Mouse (Mus musculus): ENCODE data around the gene Vps39. TPM values are rescaled to one million over a fixed set of nuclear protein-coding genes. Genes with fewer than 3 reads are reported as not detected.

The Vps39 gene
- total and polyA plus RNA-seq, 3 experiments: 14.9 to 27.2 (median 25.9) TPM

DNA sequence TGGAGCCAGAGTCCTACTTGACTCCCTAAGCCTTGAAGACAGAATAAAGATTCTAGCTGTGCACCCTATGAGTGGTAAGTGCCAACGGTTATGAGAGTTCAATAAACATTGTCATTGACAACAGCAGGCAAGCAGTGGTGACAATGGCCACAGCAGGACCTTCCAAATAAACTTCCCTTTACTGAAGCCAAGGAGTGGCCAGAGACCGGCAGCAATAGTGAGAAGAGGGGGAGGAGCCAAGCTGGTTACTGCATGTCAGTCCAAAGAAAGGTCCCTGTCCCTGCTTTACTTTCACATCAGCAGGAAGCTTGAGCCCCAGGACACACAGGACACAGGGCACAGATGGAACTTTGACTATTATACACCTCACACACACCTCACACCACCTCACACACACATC is 56.8 kb downstream of the Vps39 start:
- Histone ChIP-seq H3K36me3 (ENCODE audit: control insufficient read depth, insufficient read depth, low read length) (no peaks in the 10 kb centered on the region), H3K9ac (ENCODE audit: low read depth, low read length) (no peak overlapping the region), H3K27me3 (ENCODE audit: control insufficient read depth, insufficient read depth, low read length) (no peaks in the 10 kb centered on the region), H3K27ac (no peak overlapping the region), H3K79me2 (replicated peaks; ENCODE audit: control insufficient read depth, insufficient read depth, low read length) (no peaks in the 10 kb centered on the region), H3K4me3 (no peak overlapping the region), H3K4me1 (ENCODE audit: control insufficient read depth, insufficient read depth, low read length) (no peaks in the 10 kb centered on the region)
- WGBS: 18% methylated on average over 2 of the region's 2 CpGs
- TF ChIP-seq EP300 (IDR thresholded peaks at IDR 0.05; ENCODE audit: insufficient read depth, low read depth, low read length): no peak
- no peak for TF ChIP-seq POLR2A (IDR thresholded peaks at IDR 0.05; ENCODE audit: insufficient read depth, low read depth, low read length)
- TF ChIP-seq CTCF (IDR thresholded peaks at IDR 0.05): no peak
- no peak for DNase-seq
- intact Hi-C loops (cut with DNase I): no loop called here

DNA sequence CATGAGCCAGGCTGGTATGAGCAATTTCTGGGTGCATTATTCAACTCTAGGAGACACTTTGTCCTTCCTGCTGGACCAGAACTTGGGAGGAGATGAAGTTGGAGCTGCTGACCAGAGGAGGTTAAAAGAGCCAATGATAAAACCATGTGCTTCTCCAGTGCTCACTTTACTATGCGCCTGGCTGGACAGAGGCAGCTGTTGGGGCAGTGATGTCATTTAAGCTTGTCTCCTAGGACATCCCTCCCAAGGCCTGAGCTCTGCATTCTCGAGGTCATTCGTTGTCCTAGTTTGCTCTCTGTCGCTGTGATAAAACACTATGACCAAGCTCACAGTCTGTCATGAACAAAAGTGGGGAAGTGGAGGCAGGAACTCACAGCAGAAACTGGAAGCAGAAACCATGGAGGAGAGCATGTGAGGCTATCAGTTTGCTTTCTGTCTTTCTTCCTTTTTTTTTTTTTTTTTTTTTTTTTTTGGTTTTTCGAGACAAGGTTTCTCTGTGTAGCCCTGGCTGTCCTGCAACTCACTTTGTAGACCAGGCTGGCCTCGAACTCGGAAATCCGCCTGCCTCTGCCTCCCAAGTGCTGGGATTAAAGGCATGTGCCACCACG is 61.4 kb downstream of the Vps39 start:
- H3K27ac ChIP-seq: no peak overlapping the region
- DNase-seq: no peak
- H3K4me1 ChIP-seq (ENCODE audit: control insufficient read depth, insufficient read depth, low read length): no peaks in the 10 kb centered on the region
- H3K36me3 ChIP-seq (ENCODE audit: control insufficient read depth, insufficient read depth, low read length): no peaks in the 10 kb centered on the region
- H3K27me3 ChIP-seq (ENCODE audit: control insufficient read depth, insufficient read depth, low read length): no peaks in the 10 kb centered on the region
- TF ChIP-seq POLR2A (IDR thresholded peaks at IDR 0.05; ENCODE audit: insufficient read depth, low read depth, low read length) (no peak), CTCF (IDR thresholded peaks at IDR 0.05) (no peak), EP300 (IDR thresholded peaks at IDR 0.05; ENCODE audit: insufficient read depth, low read depth, low read length) (no peak)
- H3K79me2 ChIP-seq (replicated peaks; ENCODE audit: control insufficient read depth, insufficient read depth, low read length): no peaks in the 10 kb centered on the region
- intact Hi-C loops (cut with DNase I): no loop called here
- no peak overlapping the region for H3K4me3 ChIP-seq
- 77% methylated on average over 8 of the region's 9 CpGs for WGBS
- no peak overlapping the region for H3K9ac ChIP-seq (ENCODE audit: low read depth, low read length)

DNA sequence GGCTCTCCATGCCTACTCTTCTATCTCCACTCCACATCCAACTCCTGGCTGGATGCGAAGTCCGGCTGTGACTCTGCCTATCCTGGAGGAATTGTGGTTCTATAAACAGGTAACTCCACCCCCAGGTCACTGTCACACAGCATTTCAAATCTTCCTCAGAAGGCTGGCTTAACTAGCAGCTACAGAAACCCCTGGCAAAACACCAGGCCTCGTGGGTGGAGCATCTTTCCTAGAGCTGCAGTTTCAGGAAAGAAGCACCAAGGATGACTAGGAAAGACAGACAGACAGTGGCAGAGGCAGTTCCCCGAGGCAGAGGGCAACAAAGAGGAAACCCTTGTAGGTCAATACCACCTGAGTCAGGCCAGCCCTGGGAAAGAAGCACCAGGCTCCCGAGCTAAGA is 63.9 kb downstream of the Vps39 start, which contains the start of gene Pla2g4d:
Gene Pla2g4d, minus strand, starts transcription at position 203 of the 400 bp plus-strand sequence.
- intact Hi-C loops (cut with DNase I): no loop called here
- Histone ChIP-seq H3K27ac (no peak within 1 kb of the TSS), H3K27me3 (ENCODE audit: control insufficient read depth, insufficient read depth, low read length) (no peaks in the 10 kb centered on the region), H3K4me1 (ENCODE audit: control insufficient read depth, insufficient read depth, low read length) (no peaks in the 10 kb centered on the region), H3K36me3 (ENCODE audit: control insufficient read depth, insufficient read depth, low read length) (no peaks in the 10 kb centered on the region), H3K4me3 (no peak within 1 kb of the TSS), H3K79me2 (replicated peaks; ENCODE audit: control insufficient read depth, insufficient read depth, low read length) (no peaks in the 10 kb centered on the region), H3K9ac (ENCODE audit: low read depth, low read length) (no peak within 1 kb of the TSS)
- no peak for DNase-seq
- TF ChIP-seq EP300 (IDR thresholded peaks at IDR 0.05; ENCODE audit: insufficient read depth, low read depth, low read length) (no peak), CTCF (IDR thresholded peaks at IDR 0.05) (no peak), POLR2A (IDR thresholded peaks at IDR 0.05; ENCODE audit: insufficient read depth, low read depth, low read length) (no peak)
- WGBS: 57% methylated on average over 5 of the region's 5 CpGs

DNA sequence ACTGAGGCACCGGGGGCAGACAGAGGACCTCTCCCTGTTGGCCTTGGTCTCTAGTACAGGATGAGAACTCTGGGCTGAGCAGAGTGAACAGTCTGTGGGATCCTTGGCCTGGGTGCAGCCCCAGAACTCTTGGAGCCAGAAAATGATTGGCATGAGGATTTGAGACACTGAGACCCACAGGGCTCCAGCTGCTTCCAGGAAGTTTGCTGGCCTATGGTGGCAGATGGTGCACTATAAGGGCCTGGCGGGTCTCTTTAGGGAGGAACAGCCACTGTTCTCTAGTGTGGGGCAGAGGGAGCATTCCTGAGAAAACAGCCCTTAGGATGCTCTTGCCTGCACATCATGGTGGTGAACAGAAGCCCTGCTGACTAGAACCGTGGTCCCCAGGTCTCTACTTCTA is 64.5 kb downstream of the Vps39 start:
- no peak overlapping the region for H3K27ac ChIP-seq
- H3K79me2 ChIP-seq (replicated peaks; ENCODE audit: control insufficient read depth, insufficient read depth, low read length): no peaks in the 10 kb centered on the region
- 81% methylated on average over 3 of the region's 3 CpGs for WGBS
- no peaks in the 10 kb centered on the region for H3K36me3 ChIP-seq (ENCODE audit: control insufficient read depth, insufficient read depth, low read length)
- no peak for DNase-seq
- no peak overlapping the region for H3K4me3 ChIP-seq
- H3K4me1 ChIP-seq (ENCODE audit: control insufficient read depth, insufficient read depth, low read length): no peaks in the 10 kb centered on the region
- no peak for TF ChIP-seq POLR2A (IDR thresholded peaks at IDR 0.05; ENCODE audit: insufficient read depth, low read depth, low read length)
- no peak for TF ChIP-seq EP300 (IDR thresholded peaks at IDR 0.05; ENCODE audit: insufficient read depth, low read depth, low read length)
- no peak for TF ChIP-seq CTCF (IDR thresholded peaks at IDR 0.05)
- intact Hi-C loops (cut with DNase I): no loop called here
- H3K9ac ChIP-seq (ENCODE audit: low read depth, low read length): no peak overlapping the region
- H3K27me3 ChIP-seq (ENCODE audit: control insufficient read depth, insufficient read depth, low read length): no peaks in the 10 kb centered on the region

DNA sequence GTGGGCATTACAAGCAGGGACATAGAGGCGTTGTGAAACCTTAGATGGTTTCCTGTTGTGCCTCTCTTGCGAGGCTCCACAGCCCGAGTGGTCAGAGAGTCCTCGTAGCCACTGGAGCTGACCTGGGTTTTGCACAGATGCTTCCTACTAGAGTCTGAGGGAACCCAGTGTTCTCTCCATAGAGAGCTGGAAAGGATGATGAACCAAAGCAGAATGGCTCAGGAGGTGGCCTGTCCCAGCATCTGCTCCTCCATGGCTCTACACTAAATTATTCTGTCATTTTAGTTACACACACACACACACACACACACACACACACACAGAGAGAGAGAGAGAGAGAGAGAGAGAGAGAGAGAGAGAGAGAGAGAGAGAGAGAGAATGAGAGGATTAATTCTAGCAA is 67.3 kb downstream of the Vps39 start:
- Histone ChIP-seq H3K79me2 (replicated peaks; ENCODE audit: control insufficient read depth, insufficient read depth, low read length) (no peaks in the 10 kb centered on the region), H3K4me1 (ENCODE audit: control insufficient read depth, insufficient read depth, low read length) (no peaks in the 10 kb centered on the region), H3K36me3 (ENCODE audit: control insufficient read depth, insufficient read depth, low read length) (no peaks in the 10 kb centered on the region), H3K4me3 (no peak overlapping the region), H3K27ac (no peak overlapping the region), H3K9ac (ENCODE audit: low read depth, low read length) (no peak overlapping the region), H3K27me3 (ENCODE audit: control insufficient read depth, insufficient read depth, low read length) (no peaks in the 10 kb centered on the region)
- WGBS: 67% methylated on average over 4 of the region's 4 CpGs
- intact Hi-C loops (cut with DNase I): no loop called here
- no peak for DNase-seq
- TF ChIP-seq EP300 (IDR thresholded peaks at IDR 0.05; ENCODE audit: insufficient read depth, low read depth, low read length) (no peak), POLR2A (IDR thresholded peaks at IDR 0.05; ENCODE audit: insufficient read depth, low read depth, low read length) (no peak), CTCF (IDR thresholded peaks at IDR 0.05) (no peak)

DNA sequence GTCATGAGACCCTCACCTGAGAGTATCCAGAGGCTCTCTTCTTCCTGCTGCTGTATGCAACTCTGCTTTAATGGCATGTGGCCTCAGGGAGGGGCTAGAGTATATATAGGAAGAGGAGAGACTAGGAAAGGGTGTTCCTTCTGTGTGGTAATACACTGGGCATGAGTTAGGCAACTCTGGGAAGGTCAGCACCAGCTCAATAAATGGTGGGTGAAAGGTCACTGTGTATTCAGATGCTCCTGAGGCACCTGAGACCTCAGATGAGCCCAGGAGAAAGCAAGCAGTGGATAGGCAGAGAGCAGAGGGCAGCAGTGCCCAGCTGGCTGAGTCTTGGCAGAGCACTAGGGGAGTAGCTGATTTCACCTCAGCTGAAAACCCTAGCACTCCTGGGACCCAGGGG is 68.2 kb downstream of the Vps39 start:
- Histone ChIP-seq H3K27ac (no peak overlapping the region), H3K36me3 (ENCODE audit: control insufficient read depth, insufficient read depth, low read length) (no peaks in the 10 kb centered on the region), H3K79me2 (replicated peaks; ENCODE audit: control insufficient read depth, insufficient read depth, low read length) (no peaks in the 10 kb centered on the region), H3K9ac (ENCODE audit: low read depth, low read length) (no peak overlapping the region), H3K4me3 (no peak overlapping the region), H3K27me3 (ENCODE audit: control insufficient read depth, insufficient read depth, low read length) (no peaks in the 10 kb centered on the region), H3K4me1 (ENCODE audit: control insufficient read depth, insufficient read depth, low read length) (no peaks in the 10 kb centered on the region)
- TF ChIP-seq EP300 (IDR thresholded peaks at IDR 0.05; ENCODE audit: insufficient read depth, low read depth, low read length): no peak
- intact Hi-C loops (cut with DNase I): loop anchor here (5.0 kb wide), 2 partner anchors 112 to 202 kb away; no protein-coding TSS in a partner anchor
- DNase-seq: no peak

All from heart, adult 2 months (tissue).